Comparison of ENCODE assay signal across 8 mouse cellular contexts in genomic region chr8:47082201-47083027, GRCm38 (mm10).
DNase-seq lines count a peak whose midpoint lies in the region; ATAC-seq and TF ChIP-seq lines count a peak whose summit lies in the region.

No protein-coding gene starts in this region.

- ATAC-seq in heart, embryonic 16.5 days (replicated peaks; ENCODE audit: extremely low read depth, insufficient read depth, low FRiP score), result no peak
- ATAC-seq in heart, embryonic 11.5 days (replicated peaks; ENCODE audit: insufficient number of reproducible peaks, low FRiP score, low TSS enrichment), result no peak
- peak; percentile 53; the same call in 1 of the 2 replicates for ATAC-seq in stomach, embryonic 16.5 days (ENCODE audit: insufficient read depth, low FRiP score)
- no peak for ATAC-seq in erythroid progenitor cell, adult 5-6 weeks (replicated peaks; ENCODE audit: low FRiP score, poor library complexity, severe bottlenecking)

- H3K36me3 ChIP-seq in heart, embryonic 16.5 days (ENCODE audit: control insufficient read depth, insufficient read depth), result no peaks in the 10 kb centered on the region
- H3K36me3 ChIP-seq in heart, embryonic 11.5 days (ENCODE audit: control insufficient read depth, insufficient read depth, low read length), result no peaks in the 10 kb centered on the region
- no peaks in the 10 kb centered on the region for H3K36me3 ChIP-seq in testis, adult 2 months (ENCODE audit: control insufficient read depth, insufficient read depth, low read length)
- H3K36me3 ChIP-seq in stomach, embryonic 16.5 days (ENCODE audit: control insufficient read depth, insufficient read depth, low read length), result no peaks in the 10 kb centered on the region

- no peak overlapping the region for H3K9ac ChIP-seq in heart, embryonic 16.5 days (ENCODE audit: low read length)
- H3K9ac ChIP-seq in heart, embryonic 11.5 days (ENCODE audit: low read depth, low read length), result no peak overlapping the region
- no peak overlapping the region for H3K9ac ChIP-seq in stomach, embryonic 16.5 days (ENCODE audit: low read length)

- WGBS in heart, embryonic 16.5 days, result 72% methylated on average over 22 of the region's 22 CpGs
- 82% methylated on average over 22 of the region's 22 CpGs for WGBS in heart, embryonic 11.5 days (ENCODE audit: insufficient replicate concordance)
- WGBS in stomach, embryonic 16.5 days, result 57% methylated on average over 22 of the region's 22 CpGs

- no peak overlapping the region for H3K27ac ChIP-seq in heart, embryonic 16.5 days (ENCODE audit: low read length)
- H3K27ac ChIP-seq in heart, embryonic 11.5 days (ENCODE audit: low read depth, low read length), result no peak overlapping the region
- 0 out of 2 replicates have a peak overlapping the region, but pooled peaks have one; percentile 1 for H3K27ac ChIP-seq in testis, adult 2 months (ENCODE audit: control insufficient read depth, insufficient read depth, low read depth, low read length)
- no peak overlapping the region for H3K27ac ChIP-seq in layer of hippocampus, adult 2 months
- peak overlapping the region; percentile 67 for H3K27ac ChIP-seq in stomach, embryonic 16.5 days (ENCODE audit: low read length)

- no peaks in the 10 kb centered on the region for H3K27me3 ChIP-seq in heart, embryonic 16.5 days (ENCODE audit: control insufficient read depth, insufficient read depth, low read length)
- H3K27me3 ChIP-seq in heart, embryonic 11.5 days (ENCODE audit: control insufficient read depth, insufficient read depth, low read length), result no peaks in the 10 kb centered on the region
- H3K27me3 ChIP-seq in testis, adult 2 months (ENCODE audit: control insufficient read depth, insufficient read depth, low read length), result no peaks in the 10 kb centered on the region
- no peaks in the 10 kb centered on the region for H3K27me3 ChIP-seq in stomach, embryonic 16.5 days (ENCODE audit: control insufficient read depth, insufficient read depth, low read length)

- no peak for TF ChIP-seq POLR2A in testis, adult 2 months (IDR thresholded peaks at IDR 0.05; ENCODE audit: control insufficient read depth, low read depth, low read length)

- no peak for DNase-seq in testis, postnatal 14 days (ENCODE audit: low spot score)
- DNase-seq in layer of hippocampus, adult 2 months (ENCODE audit: low spot score in 2 of 2), result no peak
- no peak for DNase-seq in c-Kit-positive CD71-positive TER-119-positive erythroid progenitor cells, embryonic 14.5 days (ENCODE audit: low spot score)

- no peak overlapping the region for H3K4me3 ChIP-seq in heart, embryonic 16.5 days (ENCODE audit: low read length)
- no peak overlapping the region for H3K4me3 ChIP-seq in heart, embryonic 11.5 days (ENCODE audit: low read depth, low read length)
- peak overlapping the region; percentile 79 for H3K4me3 ChIP-seq in testis, adult 2 months (ENCODE audit: control insufficient read depth, low read depth, low read length)
- peak overlapping the region; percentile 43 for H3K4me3 ChIP-seq in layer of hippocampus, adult 2 months
- H3K4me3 ChIP-seq in stomach, embryonic 16.5 days (replicated peaks; ENCODE audit: low read length), result no peak overlapping the region; the same call in 1 of the 2 replicates

- no peak for TF ChIP-seq CTCF in testis, adult 2 months (IDR thresholded peaks at IDR 0.05; ENCODE audit: control insufficient read depth, insufficient read depth, insufficient replicate concordance, low read depth, low read length)
- no peak for TF ChIP-seq CTCF in layer of hippocampus, adult 2 months (conservative IDR thresholded peaks at IDR 0.05)

- H3K4me2 ChIP-seq in heart, embryonic 16.5 days (ENCODE audit: low read depth, low read length), result peak overlapping the region; percentile 21; the same call in 1 of the 2 replicates
- H3K4me2 ChIP-seq in heart, embryonic 11.5 days, result no peak overlapping the region
- H3K4me2 ChIP-seq in stomach, embryonic 16.5 days (ENCODE audit: low read depth, low read length), result peak overlapping the region; percentile 22; the same call in 1 of the 2 replicates

- no peaks in the 10 kb centered on the region for H3K9me3 ChIP-seq in heart, embryonic 16.5 days (replicated peaks; ENCODE audit: control insufficient read depth, low read length)
- no peaks in the 10 kb centered on the region for H3K9me3 ChIP-seq in heart, embryonic 11.5 days (replicated peaks; ENCODE audit: control insufficient read depth, low read length)
- H3K9me3 ChIP-seq in stomach, embryonic 16.5 days (replicated peaks; ENCODE audit: control insufficient read depth, low read length), result no peaks in the 10 kb centered on the region

- no peaks in the 10 kb centered on the region for H3K4me1 ChIP-seq in heart, embryonic 16.5 days (ENCODE audit: control insufficient read depth, insufficient read depth, low read length)
- no peaks in the 10 kb centered on the region for H3K4me1 ChIP-seq in heart, embryonic 11.5 days (ENCODE audit: control insufficient read depth, insufficient read depth, low read length)
- H3K4me1 ChIP-seq in testis, adult 2 months (ENCODE audit: control insufficient read depth, insufficient read depth, low read length), result peaks cover 3% of the 10 kb centered on the region
- peaks cover 5% of the 10 kb centered on the region; the same call in 1 of the 2 replicates for H3K4me1 ChIP-seq in stomach, embryonic 16.5 days (ENCODE audit: control insufficient read depth, insufficient read depth, low read length)

Comparison
In these comparisons a context has a peak if more than half of its experiments do, and no peak if none do; other contexts are left out.
1. H3K27ac ChIP-seq: peak in testis, adult 2 months (single experiment) and stomach, embryonic 16.5 days (single experiment); none in heart, embryonic 16.5 days (single experiment), heart, embryonic 11.5 days (single experiment) and layer of hippocampus, adult 2 months (single experiment).
2. H3K4me3 ChIP-seq: peak in testis, adult 2 months (single experiment) and layer of hippocampus, adult 2 months (single experiment); none in heart, embryonic 16.5 days (single experiment), heart, embryonic 11.5 days (single experiment) and stomach, embryonic 16.5 days (single experiment).